Mouse (Mus musculus) midbrain, embryonic 16.5 days (tissue): ENCODE data around the gene Inpp5a. TPM values are rescaled to one million over a fixed set of nuclear protein-coding genes. Genes with fewer than 3 reads are reported as not detected.

Source experiments
- ATAC-seq: fragments of 200-750 bp; cut with Nextera tagmentation; 2 replicates; pipeline ENCODE4 v1.8.0; 2017; ENCODE audit warnings: moderate TSS enrichment
- H3K27ac ChIP-seq: fragments of 300-500 bp; sonication (generic); 2 replicates; pipeline ENCODE4 v1.5.1; 2014; ENCODE audit warnings: mild to moderate bottlenecking, low read length, mixed read lengths
- H3K27me3 ChIP-seq: fragments of 300-500 bp; sonication (generic); 2 replicates; pipeline ENCODE4 v1.6.1; 2014; ENCODE audit warnings: low read depth, low read length, mixed read lengths; ENCODE audit not compliant: control insufficient read depth, insufficient read depth
- H3K36me3 ChIP-seq: fragments of 300-500 bp; sonication (generic); 2 replicates; pipeline ENCODE4 v1.6.1; 2014; ENCODE audit warnings: mild to moderate bottlenecking, low read length, moderate library complexity, mixed read lengths; ENCODE audit not compliant: control insufficient read depth, insufficient read depth
- H3K4me1 ChIP-seq: fragments of 300-500 bp; sonication (generic); 2 replicates; pipeline ENCODE4 v1.6.1; 2014; ENCODE audit warnings: mild to moderate bottlenecking, low read length, mixed read lengths; ENCODE audit not compliant: control insufficient read depth, insufficient read depth
- H3K4me2 ChIP-seq: fragments of 300-500 bp; sonication (generic); 2 replicates; pipeline ENCODE4 v1.6.1; 2014; ENCODE audit warnings: mild to moderate bottlenecking, low read length, mixed read lengths
- H3K4me3 ChIP-seq: fragments of 300-500 bp; sonication (generic); 2 replicates; pipeline ENCODE4 v1.5.1; 2014; ENCODE audit warnings: low read depth, mild to moderate bottlenecking, low read length, moderate library complexity, mixed read lengths
- H3K9ac ChIP-seq: fragments of 300-500 bp; sonication (generic); 2 replicates; pipeline ENCODE4 v1.6.1; 2014; ENCODE audit warnings: low read depth, low read length, mixed read lengths
- H3K9me3 ChIP-seq: fragments of 300-500 bp; sonication (generic); replicated peaks from 2 replicates; pipeline ENCODE4 v1.6.1; 2014; ENCODE audit warnings: mild to moderate bottlenecking, low read length, mixed read lengths; ENCODE audit not compliant: control insufficient read depth, poor library complexity, severe bottlenecking
- WGBS: fragments of 180-500 bp; shearing (Covaris S2); extraction: QIAGEN DNeasy Blood & Tissue Kit; methylation state at CpG from one replicate; pipeline ENCODE4 v1.1.7; 2014; 5-methylcytosine and 5-hydroxymethylcytosine counted together
- polyA plus RNA-seq: library from polyadenylated mRNA; unstranded; fragments of >200 nt; fragmentation: Nextera tagmentation; extraction: Ambion mirVana; gene quantifications from 2 replicates; pipeline ENCODE4 v1.2.1, GENCODE M21; 2015

Inpp5a gene
- polyA plus RNA-seq = 15.3 and 15.4 TPM in 2 replicates

DNA sequence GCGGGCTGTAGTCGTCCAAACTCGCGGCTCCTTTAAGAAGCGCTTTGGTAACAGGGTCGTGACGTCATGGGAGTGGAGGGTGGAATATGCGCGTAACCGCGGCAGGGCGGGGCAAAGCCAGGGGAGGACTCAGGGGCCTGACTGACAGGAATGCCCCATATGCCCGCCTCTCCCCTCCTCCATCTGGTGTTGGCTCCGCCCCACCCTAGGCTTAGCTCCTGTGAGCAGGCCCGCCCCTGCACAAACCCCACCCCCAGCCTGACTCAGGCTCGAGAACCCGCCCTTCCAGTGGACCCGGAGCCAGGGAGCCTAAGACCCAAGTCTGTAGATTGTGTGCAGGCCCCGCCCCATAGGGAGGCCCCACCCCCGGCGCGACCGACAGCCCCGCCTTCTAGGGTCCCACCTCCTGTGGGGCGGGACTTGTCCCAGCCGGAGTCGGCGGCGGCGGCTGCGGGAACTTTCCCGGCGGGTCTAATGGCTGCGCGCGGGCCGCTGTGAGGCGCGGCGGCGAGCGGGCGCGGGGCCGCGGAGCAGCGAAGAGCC lies at the start of gene Inpp5a:
Gene Inpp5a (plus strand): TSS at position 440 of the 543 bp plus-strand sequence.
- Histone ChIP-seq H3K4me3 (peak within 1 kb of the TSS; percentile 61), H3K27ac (peak within 1 kb of the TSS; percentile 84), H3K4me2 (peak within 1 kb of the TSS; percentile 76), H3K9me3 (no peaks in the 10 kb centered on the region), H3K4me1 (peaks cover 28% of the 10 kb centered on the region), H3K9ac (peak within 1 kb of the TSS; percentile 79), H3K27me3 (no peaks in the 10 kb centered on the region), H3K36me3 (no peaks in the 10 kb centered on the region)
- WGBS = 0% methylated on average over 31 of the region's 47 CpGs
- ATAC-seq = peak; percentile 97

DNA sequence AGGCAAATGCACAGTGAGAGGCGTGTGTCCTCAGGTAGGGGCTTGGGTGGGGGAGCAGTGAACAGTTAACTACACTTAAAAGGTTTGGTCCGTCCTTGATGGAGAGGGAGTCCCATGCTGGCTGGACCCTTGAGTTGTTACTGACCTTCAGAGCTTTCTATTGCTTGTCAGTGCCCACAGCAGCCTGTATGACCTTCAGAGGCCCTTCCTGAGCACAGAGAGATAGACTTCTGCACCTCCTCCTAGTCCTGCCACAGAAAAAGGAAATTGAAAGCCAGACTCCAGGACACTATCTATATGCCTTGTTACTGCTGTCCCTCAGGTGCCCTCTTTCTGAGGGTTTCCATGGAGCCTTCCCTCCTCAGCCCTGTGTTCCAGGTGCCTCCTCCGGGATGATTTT lies 49.7 kb upstream of the Inpp5a start:
- ATAC-seq = no peak
- H3K9ac ChIP-seq = no peak overlapping the region
- no peaks in the 10 kb centered on the region for H3K27me3 ChIP-seq
- H3K4me2 ChIP-seq = no peak overlapping the region
- H3K4me1 ChIP-seq = no peaks in the 10 kb centered on the region
- no peak overlapping the region for H3K4me3 ChIP-seq
- no peaks in the 10 kb centered on the region for H3K36me3 ChIP-seq
- H3K9me3 ChIP-seq = no peaks in the 10 kb centered on the region
- no peak overlapping the region for H3K27ac ChIP-seq
- whole genome bisulfite sequencing = 89% methylated on average over 3 of the region's 3 CpGs

DNA sequence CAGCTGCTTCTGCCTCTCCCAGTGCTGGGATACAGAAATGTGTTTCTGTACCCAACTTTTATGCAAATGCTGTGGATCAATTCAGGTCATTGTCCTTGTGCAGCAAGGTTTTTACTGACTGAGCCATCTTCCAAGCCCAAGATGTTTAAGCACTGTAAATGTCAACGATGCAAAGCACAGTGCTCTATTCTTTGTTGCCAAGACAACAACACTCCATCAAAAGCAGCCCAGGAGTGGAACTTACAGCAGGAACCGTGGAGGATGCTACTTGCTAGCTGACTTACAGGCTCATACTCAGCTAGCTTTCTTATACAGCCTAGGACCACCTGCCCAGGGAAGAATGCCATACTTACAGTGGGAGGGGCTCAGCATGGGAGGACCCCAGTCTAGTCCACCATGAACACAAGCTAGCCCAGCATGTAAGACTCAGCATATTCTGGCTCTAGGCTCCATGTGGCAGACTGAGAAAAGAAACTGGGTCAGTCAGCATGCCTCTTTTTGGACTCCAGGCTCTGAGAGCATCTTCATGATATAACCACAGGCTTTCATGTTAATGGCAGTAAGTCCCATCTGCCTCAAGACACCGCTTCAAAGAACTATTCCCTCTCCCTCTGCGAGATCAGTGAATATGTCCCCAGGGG lies 47.8 kb upstream of the Inpp5a start:
- H3K9ac ChIP-seq = no peak overlapping the region
- H3K27ac ChIP-seq = no peak overlapping the region
- H3K36me3 ChIP-seq = no peaks in the 10 kb centered on the region
- no peak overlapping the region for H3K4me3 ChIP-seq
- no peak for ATAC-seq
- WGBS = 37% methylated on average over 4 of the region's 4 CpGs
- no peak overlapping the region for H3K4me2 ChIP-seq
- no peaks in the 10 kb centered on the region for H3K9me3 ChIP-seq
- H3K4me1 ChIP-seq = no peaks in the 10 kb centered on the region
- no peaks in the 10 kb centered on the region for H3K27me3 ChIP-seq

DNA sequence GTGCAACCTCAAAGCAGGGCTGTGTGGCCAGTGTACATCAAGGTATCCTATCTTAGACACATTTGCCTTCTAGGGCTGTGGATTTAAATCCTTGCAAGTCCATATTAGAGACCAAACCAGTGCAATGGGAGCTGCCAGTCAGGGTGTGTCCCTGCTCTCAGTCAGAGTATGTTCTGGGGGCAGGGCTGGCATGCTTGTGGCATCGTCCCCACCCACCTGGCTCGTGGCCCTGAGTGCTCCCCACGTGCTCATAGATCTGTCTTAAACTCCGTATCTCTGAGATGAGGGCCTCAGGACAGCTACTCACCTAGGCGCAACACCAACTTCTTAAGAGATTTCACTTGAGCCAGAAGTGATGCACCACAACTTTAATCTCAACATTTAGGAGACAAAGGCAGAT lies 46.1 kb upstream of the Inpp5a start:
- Histone ChIP-seq H3K4me1 (no peaks in the 10 kb centered on the region), H3K9ac (no peak overlapping the region), H3K36me3 (no peaks in the 10 kb centered on the region), H3K4me3 (no peak overlapping the region), H3K4me2 (no peak overlapping the region), H3K9me3 (no peaks in the 10 kb centered on the region), H3K27me3 (no peaks in the 10 kb centered on the region), H3K27ac (no peak overlapping the region)
- WGBS = 87% methylated on average over 5 of the region's 5 CpGs
- ATAC-seq = no peak

DNA sequence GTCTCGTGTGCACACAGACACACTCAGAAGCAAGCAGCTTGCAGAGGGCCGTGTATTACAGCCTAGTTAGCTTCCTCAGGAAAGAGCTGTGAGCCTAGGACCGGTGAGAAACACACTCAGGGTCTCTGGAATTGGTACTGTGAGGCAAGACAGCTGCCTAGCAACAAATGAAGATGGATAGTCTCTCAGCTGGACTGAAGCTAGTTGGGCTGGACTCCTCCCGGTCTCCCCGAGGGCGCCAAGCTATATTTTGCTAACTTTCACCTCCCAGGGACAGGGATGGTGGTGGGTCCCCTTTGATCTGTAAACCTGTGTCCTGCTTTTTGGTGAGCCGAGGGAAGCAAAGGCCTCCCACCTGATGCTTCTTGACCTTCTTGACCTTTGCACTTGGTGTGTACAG lies 41.9 kb upstream of the Inpp5a start:
- H3K9me3 ChIP-seq = no peaks in the 10 kb centered on the region
- no peak overlapping the region for H3K4me3 ChIP-seq
- H3K27me3 ChIP-seq = no peaks in the 10 kb centered on the region
- H3K4me1 ChIP-seq = no peaks in the 10 kb centered on the region
- no peak overlapping the region for H3K9ac ChIP-seq
- no peak overlapping the region for H3K27ac ChIP-seq
- H3K36me3 ChIP-seq = no peaks in the 10 kb centered on the region
- ATAC-seq = no peak
- WGBS = 73% methylated on average over 7 of the region's 7 CpGs
- H3K4me2 ChIP-seq = no peak overlapping the region

DNA sequence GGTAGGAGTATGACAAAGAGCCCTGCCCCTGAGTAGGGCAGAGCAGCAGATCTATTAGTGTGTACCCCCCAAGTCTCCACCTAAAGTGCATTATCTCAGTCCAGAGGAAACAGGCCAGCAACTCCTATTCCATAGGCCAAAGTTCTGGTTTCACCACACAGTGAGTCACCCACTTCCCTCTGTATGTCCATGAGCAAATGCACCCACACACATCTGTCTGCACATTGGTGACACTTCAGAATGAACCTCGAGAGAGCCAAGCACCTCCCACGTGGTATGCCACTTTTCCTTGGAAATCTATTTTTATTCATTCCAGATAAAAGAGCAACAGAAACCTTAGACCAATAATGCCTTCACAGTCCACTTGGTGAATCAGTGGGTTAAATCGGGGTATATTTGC lies 38.3 kb upstream of the Inpp5a start:
- no peak for ATAC-seq
- no peak overlapping the region for H3K4me2 ChIP-seq
- H3K36me3 ChIP-seq = no peaks in the 10 kb centered on the region
- no peak overlapping the region for H3K4me3 ChIP-seq
- no peaks in the 10 kb centered on the region for H3K4me1 ChIP-seq
- no peak overlapping the region for H3K9ac ChIP-seq
- H3K27me3 ChIP-seq = no peaks in the 10 kb centered on the region
- no peaks in the 10 kb centered on the region for H3K9me3 ChIP-seq
- WGBS = 91% methylated on average over 3 of the region's 3 CpGs
- no peak overlapping the region for H3K27ac ChIP-seq

DNA sequence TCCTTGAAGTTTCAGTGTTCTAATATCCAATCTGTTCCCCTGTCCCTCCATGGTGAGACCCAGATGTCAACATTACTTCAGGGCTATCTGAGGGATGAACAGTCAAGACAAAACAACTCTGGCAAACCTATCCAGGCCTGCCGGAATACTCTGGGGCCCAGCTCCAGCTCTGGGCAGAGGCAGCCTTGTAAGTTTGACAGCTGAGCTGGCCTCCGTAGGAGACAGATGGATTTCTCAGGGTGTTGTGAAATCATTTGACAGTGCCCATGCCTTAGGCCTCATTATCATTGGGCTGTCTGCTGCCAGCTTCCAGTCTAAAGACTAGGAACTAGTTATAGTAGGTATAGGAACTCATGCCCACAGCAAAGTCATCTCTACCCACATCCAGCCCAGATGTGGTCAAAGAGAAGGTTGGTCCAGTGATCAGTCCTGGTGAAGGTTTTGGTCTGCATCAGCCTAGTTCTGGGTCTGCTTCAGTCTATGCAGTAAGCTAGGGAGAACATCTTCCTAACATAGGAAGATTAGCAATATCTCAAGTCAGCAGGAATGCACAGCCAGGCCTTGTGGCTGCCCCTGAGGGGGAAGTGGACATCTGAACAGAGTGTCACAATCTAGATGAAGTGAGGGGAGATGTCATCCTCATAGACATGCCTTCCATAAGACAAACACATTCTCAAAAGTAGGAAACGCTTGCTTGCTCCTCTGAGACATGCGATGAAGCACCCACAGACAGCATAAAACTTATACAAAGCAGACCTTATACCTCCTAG lies 34.4 kb upstream of the Inpp5a start:
- H3K9me3 ChIP-seq = no peaks in the 10 kb centered on the region
- H3K4me2 ChIP-seq = no peak overlapping the region
- no peak overlapping the region for H3K9ac ChIP-seq
- H3K36me3 ChIP-seq = no peaks in the 10 kb centered on the region
- H3K27me3 ChIP-seq = no peaks in the 10 kb centered on the region
- no peaks in the 10 kb centered on the region for H3K4me1 ChIP-seq
- no peak overlapping the region for H3K4me3 ChIP-seq
- H3K27ac ChIP-seq = no peak overlapping the region
- 95% methylated on average over 4 of the region's 4 CpGs for WGBS
- ATAC-seq = no peak

DNA sequence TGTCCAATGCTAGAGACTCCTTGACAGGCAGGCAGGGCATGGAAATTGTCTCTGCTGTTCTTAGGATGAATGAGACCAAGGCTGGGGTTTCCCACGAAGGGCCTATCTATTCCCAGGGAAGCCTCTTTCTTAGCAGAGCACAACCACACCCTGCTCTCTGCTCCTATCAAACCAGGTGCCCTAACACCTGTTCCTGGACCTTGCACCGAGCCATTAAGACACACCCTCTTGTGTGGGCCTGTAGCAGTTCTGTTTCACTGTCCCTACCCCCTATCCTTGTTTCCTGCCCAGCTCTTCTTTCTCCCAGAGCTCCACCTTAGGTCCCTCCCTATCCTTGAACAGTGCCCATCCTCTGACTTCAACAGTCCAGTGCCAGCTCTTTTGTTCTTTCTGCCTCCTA lies 31.9 kb upstream of the Inpp5a start:
- Histone ChIP-seq H3K4me2 (no peak overlapping the region), H3K27ac (no peak overlapping the region), H3K9ac (no peak overlapping the region), H3K9me3 (no peaks in the 10 kb centered on the region), H3K4me3 (no peak overlapping the region), H3K27me3 (no peaks in the 10 kb centered on the region), H3K36me3 (no peaks in the 10 kb centered on the region), H3K4me1 (no peaks in the 10 kb centered on the region)
- WGBS = 88% methylated on average over 2 of the region's 2 CpGs
- ATAC-seq = no peak

DNA sequence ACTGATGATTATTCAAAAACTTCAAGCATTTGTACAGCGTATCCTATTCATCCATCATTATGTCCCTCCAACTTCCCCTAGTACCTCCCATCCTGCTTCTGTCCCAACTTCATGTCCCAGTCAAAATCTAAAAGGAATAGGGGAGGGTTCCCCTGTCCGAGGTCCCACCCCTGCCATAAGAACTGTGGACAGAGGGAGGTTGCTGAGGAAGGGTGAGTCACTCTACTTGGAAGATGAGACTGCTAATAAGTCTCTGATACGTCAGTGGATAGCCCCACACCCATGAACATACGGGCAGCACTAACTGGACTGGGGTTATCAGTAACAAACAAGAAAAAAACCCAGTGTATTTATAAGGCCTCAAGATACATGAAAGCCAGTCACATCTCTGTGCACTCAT lies 29.0 kb upstream of the Inpp5a start:
- Histone ChIP-seq H3K4me2 (no peak overlapping the region), H3K4me3 (no peak overlapping the region), H3K27ac (no peak overlapping the region), H3K4me1 (peaks cover 18% of the 10 kb centered on the region), H3K9ac (no peak overlapping the region), H3K36me3 (no peaks in the 10 kb centered on the region), H3K27me3 (no peaks in the 10 kb centered on the region), H3K9me3 (no peaks in the 10 kb centered on the region)
- WGBS = 92% methylated on average over 4 of the region's 4 CpGs
- ATAC-seq = no peak
